Mouse (Mus musculus): ENCODE measurements around the gene Xrra1.

DNA sequence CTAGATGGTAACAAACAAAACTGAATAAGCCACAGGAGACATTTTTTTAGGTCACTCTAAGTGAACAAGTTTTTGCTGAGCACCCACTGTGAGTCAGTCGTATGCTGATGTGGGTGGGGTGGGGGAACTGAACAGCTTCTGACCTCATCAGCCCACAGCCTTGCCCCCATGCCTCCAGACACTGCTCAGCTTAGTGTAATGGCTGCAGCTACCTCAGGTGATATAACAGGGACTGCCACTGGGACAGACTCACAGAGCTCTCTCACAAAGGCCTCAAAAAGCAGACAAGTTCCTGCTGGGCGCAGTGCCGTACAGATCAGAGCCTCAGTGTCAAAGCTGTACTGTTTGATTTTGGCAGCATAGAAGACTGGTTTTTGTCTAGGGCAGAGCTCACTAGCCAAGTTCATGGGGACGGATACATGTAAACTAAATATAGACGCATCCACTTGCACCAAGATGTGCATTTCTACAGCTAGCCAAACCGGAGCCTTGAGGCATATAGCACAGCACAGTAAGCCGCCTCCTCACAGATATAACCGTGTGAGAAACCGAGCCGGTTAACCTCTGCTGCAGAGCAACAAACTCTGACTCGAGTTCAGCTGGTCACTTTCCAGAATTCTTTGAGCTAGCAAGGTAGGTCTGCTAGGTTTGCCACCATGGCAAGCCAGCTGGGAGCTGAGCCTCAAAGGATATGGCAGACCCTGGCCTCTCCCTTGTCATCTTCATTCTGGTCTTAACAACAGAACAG lies 44.2 kb downstream of the Xrra1 start:
- TF ChIP-seq CTCF (IDR thresholded peaks at IDR 0.05; ENCODE audit: control insufficient read depth, insufficient read depth, insufficient read length), result no peak
- no peak for TF ChIP-seq MAX (IDR thresholded peaks at IDR 0.05)
- TF ChIP-seq USF1 (IDR thresholded peaks at IDR 0.05; ENCODE audit: low read depth), result no peak
- TF ChIP-seq MYOG (IDR thresholded peaks at IDR 0.05; ENCODE audit: control insufficient read depth, extremely low read depth, insufficient read length), result no peak
- no peak for TF ChIP-seq FOSL1 (IDR thresholded peaks at IDR 0.05; ENCODE audit: insufficient read depth, low read length, poor library complexity, severe bottlenecking)

All from C2C12 (cell line).